Mouse (Mus musculus) spleen, adult 2 months (tissue): ENCODE results near the gene Prr36. TPM values are rescaled to one million over a fixed set of nuclear protein-coding genes. Genes with fewer than 3 reads are reported as not detected.

Source experiments
- DNase-seq, 2 experiments: peaks; one replicate each; pipeline versions ENCODE4 v3.0.0 to v3.0.0-alpha.2; 2012 to 2021; ENCODE audit warnings: low spot score in 2 of 2, low read depth in 1 of 2
- H3K27ac ChIP-seq: fragments of 200-500 bp; 2 replicates; pipeline ENCODE4 v1.5.1; 2012; ENCODE audit warnings: low read length, inconsistent platforms; ENCODE audit not compliant: insufficient read depth
- H3K27me3 ChIP-seq: fragments of 200-500 bp; 2 replicates; pipeline ENCODE4 v1.6.1; 2012; ENCODE audit warnings: mild to moderate bottlenecking, moderate library complexity, low read length, inconsistent platforms; ENCODE audit not compliant: control insufficient read depth, insufficient read depth
- H3K36me3 ChIP-seq: fragments of 200-500 bp; 2 replicates; pipeline ENCODE4 v1.6.1; 2012; ENCODE audit warnings: mild to moderate bottlenecking, low read length, inconsistent platforms; ENCODE audit not compliant: control insufficient read depth, insufficient read depth
- H3K4me1 ChIP-seq: fragments of 200-500 bp; 2 replicates; pipeline ENCODE4 v1.6.1; 2011; ENCODE audit warnings: inconsistent platforms; ENCODE audit not compliant: control insufficient read depth, insufficient read depth, insufficient read length
- H3K4me3 ChIP-seq: fragments of 200-500 bp; 2 replicates; pipeline ENCODE4 v1.5.1; 2011; ENCODE audit warnings: mild to moderate bottlenecking, inconsistent platforms; ENCODE audit not compliant: insufficient read depth, insufficient read length; ENCODE audit errors: extremely low read depth
- CTCF ChIP-seq: fragments of 200-500 bp; IDR thresholded peaks from 2 replicates; pipeline ENCODE4 v1.5.1; 2011; ENCODE audit warnings: mild to moderate bottlenecking, inconsistent platforms; ENCODE audit not compliant: insufficient read depth, insufficient read length, insufficient replicate concordance; ENCODE audit errors: extremely low read depth
- POLR2A ChIP-seq: fragments of 200-500 bp; IDR thresholded peaks from 2 replicates; pipeline ENCODE4 v1.6.1; 2011; ENCODE audit warnings: low read depth, low read length, inconsistent platforms
- WGBS: fragments of 180-500 bp; shearing (Covaris S2); methylation state at CpG from one replicate; pipeline ENCODE4 v1.1.7; 2018; 5-methylcytosine and 5-hydroxymethylcytosine counted together
- polyA plus RNA-seq: library from polyadenylated mRNA; depleted of rRNA; stranded (reverse); fragments of >200 nt; gene quantifications from 2 replicates; pipeline ENCODE4 v1.2.3, GENCODE M21; 2012; rRNA removed

The Prr36 gene
- polyA plus RNA-seq, 1 experiment, result 0.16 TPM

DNA sequence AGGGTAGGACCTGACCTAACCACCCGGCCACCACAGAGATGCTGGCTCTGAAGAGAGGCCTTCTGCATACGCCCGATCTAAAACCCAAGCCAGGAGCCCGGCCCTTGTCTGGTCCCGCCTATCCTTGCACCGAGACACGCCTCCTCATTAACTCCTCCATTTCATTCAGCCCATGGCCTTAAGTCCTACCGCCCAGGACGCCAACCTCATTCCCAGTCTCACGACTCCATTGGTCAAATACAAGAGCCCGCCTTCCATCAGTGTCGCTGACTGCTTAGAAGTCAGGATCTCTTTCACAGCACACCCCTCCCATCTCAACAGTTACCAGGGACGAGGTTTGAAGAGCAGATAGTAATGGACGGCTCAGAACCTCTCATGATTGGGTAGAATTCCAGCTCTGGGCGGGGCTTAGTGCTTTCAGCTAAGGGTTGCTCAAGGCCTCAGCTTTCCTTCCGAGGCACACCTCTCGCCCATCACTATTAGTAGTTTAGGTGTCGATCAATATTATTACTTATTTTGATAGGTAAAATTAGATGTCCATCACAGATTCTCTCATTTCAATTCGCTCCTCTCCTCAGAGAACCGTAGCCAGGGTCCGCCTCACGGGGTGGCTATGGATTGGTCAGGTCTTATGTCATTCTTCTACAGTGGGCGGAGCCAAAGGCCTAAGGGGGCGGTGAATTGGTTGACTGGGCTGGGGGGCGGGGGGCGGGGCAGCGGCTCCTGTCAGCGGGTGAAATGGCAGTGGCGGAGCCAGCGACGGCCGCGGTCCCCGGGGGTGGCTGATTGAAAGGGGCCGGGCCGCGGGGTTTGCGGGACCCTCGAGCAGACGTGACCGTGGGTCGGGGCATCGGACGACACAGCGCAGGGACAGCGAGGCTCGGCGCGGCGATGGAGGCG is 51.2 kb downstream of the Prr36 start, which contains the start of gene Evi5l:
Gene Evi5l (plus strand): TSS at position 716 of the 900 bp plus-strand sequence.
- Histone ChIP-seq H3K4me3 (peak within 1 kb of the TSS; percentile 79), H3K4me1 (peaks cover 6% of the 10 kb centered on the region; the same call in 1 of the 2 replicates), H3K36me3 (no peaks in the 10 kb centered on the region), H3K27ac (0 out of 2 replicates have a peak within 1 kb of the TSS, but pooled peaks have one; percentile 4), H3K27me3 (no peaks in the 10 kb centered on the region)
- peak; percentile 97 to 100 for DNase-seq
- WGBS, result under 1% methylated on average over 49 of the region's 51 CpGs
- TF ChIP-seq CTCF (no peak), POLR2A (no peak)

DNA sequence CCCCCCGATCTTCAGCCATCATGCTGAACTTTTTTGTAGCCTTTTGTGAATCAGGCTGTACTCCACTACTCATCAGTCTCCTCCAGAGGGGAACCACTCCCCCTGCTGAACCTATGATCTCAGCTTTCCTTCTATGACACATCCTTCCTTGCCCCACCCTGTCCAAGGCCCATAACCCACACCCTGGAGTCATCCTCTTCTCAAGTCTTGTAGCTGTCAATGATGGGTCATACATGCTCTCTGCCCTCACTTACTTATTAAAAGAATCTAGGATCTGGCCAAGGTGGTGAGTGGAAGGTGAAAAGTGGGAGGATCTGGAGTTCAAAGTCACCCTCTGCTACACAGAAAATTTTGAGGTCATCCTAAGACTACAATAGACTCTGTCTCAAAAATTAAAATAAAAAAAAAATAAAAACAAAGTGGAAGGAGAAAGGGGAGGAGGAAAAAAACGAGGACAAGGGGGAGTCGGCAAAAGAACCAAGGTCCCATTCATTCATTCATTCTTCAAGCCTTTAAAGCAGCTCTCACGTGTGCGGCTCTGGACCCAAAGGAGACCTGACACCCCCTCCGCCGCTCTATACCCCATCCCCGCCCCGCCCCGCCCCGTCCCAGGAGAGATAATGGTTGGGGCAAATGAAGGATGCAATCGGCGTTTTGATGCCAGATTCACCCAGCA is 51.9 kb downstream of the Prr36 start:
- WGBS, result 7% methylated on average over 13 of the region's 13 CpGs
- TF ChIP-seq CTCF (no peak), POLR2A (no peak)
- H3K4me1 ChIP-seq, result peaks cover 6% of the 10 kb centered on the region; the same call in 1 of the 2 replicates
- no peak for DNase-seq
- H3K27me3 ChIP-seq, result no peaks in the 10 kb centered on the region
- H3K36me3 ChIP-seq, result no peaks in the 10 kb centered on the region
- 0 out of 2 replicates have a peak overlapping the region, but pooled peaks have one; percentile 4 for H3K27ac ChIP-seq
- peak overlapping the region; percentile 68 for H3K4me3 ChIP-seq

DNA sequence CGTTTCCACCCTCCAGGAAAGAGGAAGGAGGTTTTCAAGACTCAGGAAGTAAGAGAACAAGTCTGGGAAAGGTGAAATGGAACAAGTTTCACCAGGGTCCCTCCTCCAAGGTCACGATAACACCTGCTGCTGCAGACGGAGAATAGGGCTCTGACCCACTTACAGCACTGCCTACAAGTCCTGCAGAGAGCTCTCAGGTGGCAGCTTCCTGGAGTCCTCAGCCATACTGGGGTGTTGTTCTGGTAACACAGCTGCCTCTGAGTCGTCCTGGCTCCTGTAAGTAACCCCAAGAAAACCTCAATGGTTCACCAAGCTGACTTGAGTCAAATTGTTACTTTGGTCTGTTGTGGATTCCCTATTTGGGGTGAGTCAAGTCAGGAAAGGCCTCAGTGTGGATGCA is 54.5 kb downstream of the Prr36 start:
- Histone ChIP-seq H3K27ac (no peak overlapping the region), H3K4me3 (no peak overlapping the region), H3K4me1 (peaks cover 6% of the 10 kb centered on the region; the same call in 1 of the 2 replicates), H3K27me3 (no peaks in the 10 kb centered on the region), H3K36me3 (no peaks in the 10 kb centered on the region)
- TF ChIP-seq CTCF (no peak), POLR2A (no peak)
- WGBS, result 22% methylated on average over 4 of the region's 4 CpGs
- DNase-seq, result no peak

Other genes starting within 250 kb of the Prr36 start
- gene Cd209f, start 111.6 kb downstream of the Prr36 start, polyA plus RNA-seq, result 2.8 and 10.7 TPM in 2 replicates
- gene Cd209g, start 83.4 kb downstream of the Prr36 start, polyA plus RNA-seq, result 1.1 and 4.6 TPM in 2 replicates
- gene Evi5l, start 50.9 kb downstream of the Prr36 start, polyA plus RNA-seq, result 10.2 and 12.9 TPM in 2 replicates
- 0.02 and 0.06 TPM in 2 replicates for gene Lrrc8e, start 9.4 kb upstream of the Prr36 start, polyA plus RNA-seq
- 24.9 and 28.7 TPM in 2 replicates for gene Map2k7, start 21.3 kb upstream of the Prr36 start, polyA plus RNA-seq
- 0.63 and 1.2 TPM in 2 replicates for gene Gm49320, start 21.4 kb upstream of the Prr36 start, polyA plus RNA-seq
- 13.9 and 25.2 TPM in 2 replicates for gene Tgfbr3l, start 30.8 kb upstream of the Prr36 start, polyA plus RNA-seq
- 19.6 and 22.9 TPM in 2 replicates for gene Snapc2, start 35.6 kb upstream of the Prr36 start, polyA plus RNA-seq
- 4.1 and 4.4 TPM in 2 replicates for gene Ctxn1, start 41.8 kb upstream of the Prr36 start, polyA plus RNA-seq
- gene Timm44, start 58.5 kb upstream of the Prr36 start, polyA plus RNA-seq, result 42.1 and 42.8 TPM in 2 replicates
- 1.6 and 1.7 TPM in 2 replicates for gene Ccl25, start 107.8 kb upstream of the Prr36 start, polyA plus RNA-seq
- gene Elavl1, start 108.0 kb upstream of the Prr36 start, polyA plus RNA-seq, result 19.3 and 23.2 TPM in 2 replicates